Mouse (Mus musculus): ENCODE results near the gene Kxd1. TPM values are rescaled to one million over a fixed set of nuclear protein-coding genes. Genes with fewer than 3 reads are reported as not detected.

The Kxd1 gene
- total and polyA plus RNA-seq, 2 experiments from 2014 or later = 36.3 to 53.1 TPM

DNA sequence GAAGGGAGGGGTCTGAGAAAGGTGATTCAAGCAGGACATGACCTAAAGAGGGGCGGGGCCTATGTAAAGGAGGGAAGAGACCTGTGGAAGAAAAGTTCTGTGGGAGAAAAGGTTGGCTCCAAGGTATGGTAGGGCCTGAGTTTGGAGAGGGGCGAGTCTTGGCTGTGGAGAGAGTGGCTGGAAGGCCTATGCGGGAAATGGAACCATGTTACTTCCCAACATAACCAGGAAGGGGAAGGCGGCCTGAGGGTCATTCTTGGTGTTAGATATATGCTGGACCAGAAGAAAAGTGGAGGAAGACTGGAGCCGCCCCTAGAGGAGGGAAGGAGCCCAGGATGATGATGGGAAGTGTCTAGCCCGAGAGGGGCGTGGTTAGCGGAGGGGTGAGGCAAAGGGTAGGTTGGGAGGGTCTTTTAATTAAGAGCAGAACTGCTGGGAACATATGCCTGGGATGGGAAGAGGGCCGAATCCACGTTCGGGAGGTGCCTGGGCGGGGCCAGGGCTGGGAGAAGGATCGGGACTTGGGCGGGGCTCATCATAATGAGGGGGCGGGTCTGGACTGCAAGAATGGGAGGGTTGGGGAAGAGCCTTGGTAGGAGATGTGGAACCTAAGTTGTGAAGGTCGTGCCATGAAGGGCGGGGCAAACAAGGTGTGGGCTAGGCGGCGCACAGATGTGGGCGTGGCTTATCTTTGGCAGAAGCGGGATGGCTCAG lies 50.3 kb downstream of the Kxd1 start:
- Histone ChIP-seq H3K4me3 (ENCODE audit: low read depth, low read length) (peak overlapping the region; percentile 75), H3K36me3 (ENCODE audit: insufficient read depth, low read length) (no peaks in the 10 kb centered on the region), H3K9me3 (ENCODE audit: low read length) (no peaks in the 10 kb centered on the region), H3K27ac (ENCODE audit: low read depth, low read length) (no peak overlapping the region), H3K9ac (replicated peaks; ENCODE audit: low read length, poor library complexity, severe bottlenecking) (peak overlapping the region; percentile 81), H3K4me1 (ENCODE audit: insufficient read depth, low read length) (peaks cover 14% of the 10 kb centered on the region; the same call in 1 of the 2 replicates), H3K4me2 (ENCODE audit: low read depth, low read length, poor library complexity, severe bottlenecking) (peak overlapping the region; percentile 72), H3K27me3 (ENCODE audit: insufficient read depth, low read length) (no peaks in the 10 kb centered on the region)
- DNase-seq (ENCODE audit: low spot score) (no peak), ATAC-seq (ENCODE audit: low FRiP score) (peak; percentile 42)
- no peak for TF ChIP-seq CTCF (IDR thresholded peaks at IDR 0.05)
- WGBS = 6% methylated on average over 21 of the region's 21 CpGs

DNA sequence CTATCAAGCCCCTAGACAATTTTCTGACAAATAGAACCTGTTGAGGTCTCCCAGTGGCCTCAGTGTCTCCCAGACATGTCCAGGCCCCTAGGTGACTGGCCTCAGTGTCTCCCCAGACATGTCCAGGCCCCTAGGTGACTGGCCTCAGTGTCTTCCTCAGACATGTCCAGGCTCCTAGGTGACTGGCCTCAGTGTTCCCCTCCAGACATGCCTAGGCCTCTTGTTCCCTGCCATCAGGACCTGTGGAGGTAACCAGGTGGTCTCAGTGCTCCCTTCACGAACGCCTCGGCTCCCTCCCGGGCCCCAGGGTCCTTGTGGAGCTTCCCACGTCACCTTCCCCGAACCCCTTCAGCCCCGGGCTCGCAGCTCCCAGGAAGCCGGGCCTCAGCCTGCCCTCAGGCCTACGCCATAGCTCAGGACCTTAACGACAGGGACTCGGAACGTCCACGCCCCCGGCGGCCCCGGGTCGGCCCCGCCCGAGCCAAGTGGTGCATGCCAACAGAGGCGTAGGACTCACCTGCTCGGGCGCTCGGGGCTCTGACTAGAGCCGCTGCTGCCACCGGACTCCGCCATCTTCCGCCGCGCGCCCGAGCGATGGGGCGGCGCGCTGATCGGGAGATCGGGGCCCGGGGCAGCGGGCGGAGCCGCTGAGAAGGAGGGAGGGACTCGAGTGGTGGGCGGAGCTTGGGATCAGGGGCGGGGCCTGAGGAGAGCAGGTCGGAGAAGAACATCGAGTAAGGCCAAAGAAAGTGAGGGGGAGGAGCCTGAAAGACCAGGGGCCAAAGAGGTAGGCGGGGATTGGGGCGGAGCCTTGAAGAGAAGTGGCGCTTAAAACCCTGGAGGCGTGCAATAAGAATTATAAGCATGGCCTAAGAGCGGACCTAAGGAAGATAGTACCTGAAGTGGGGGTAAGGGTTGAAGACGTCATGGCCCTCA lies 51.2 kb downstream of the Kxd1 start, which contains the start of gene Klhl26:
Klhl26 (minus strand) TSS at position 636 of the 936 bp plus-strand sequence.
- under 1% methylated on average over 53 of the region's 53 CpGs for WGBS
- TF ChIP-seq CTCF (IDR thresholded peaks at IDR 0.05) = no peak
- peak; percentile 92 for DNase-seq (ENCODE audit: low spot score)
- Histone ChIP-seq H3K9ac (replicated peaks; ENCODE audit: low read length, poor library complexity, severe bottlenecking) (peak within 1 kb of the TSS; percentile 81), H3K4me3 (ENCODE audit: low read depth, low read length) (peak within 1 kb of the TSS; percentile 75), H3K4me2 (ENCODE audit: low read depth, low read length, poor library complexity, severe bottlenecking) (peak within 1 kb of the TSS; percentile 72), H3K27me3 (ENCODE audit: insufficient read depth, low read length) (no peaks in the 10 kb centered on the region), H3K4me1 (ENCODE audit: insufficient read depth, low read length) (peaks cover 14% of the 10 kb centered on the region; the same call in 1 of the 2 replicates), H3K36me3 (ENCODE audit: insufficient read depth, low read length) (no peaks in the 10 kb centered on the region), H3K27ac (ENCODE audit: low read depth, low read length) (peak within 1 kb of the TSS; percentile 38; the same call in 1 of the 2 replicates), H3K9me3 (ENCODE audit: low read length) (no peaks in the 10 kb centered on the region)
- peak; percentile 84 for ATAC-seq (ENCODE audit: low FRiP score)

DNA sequence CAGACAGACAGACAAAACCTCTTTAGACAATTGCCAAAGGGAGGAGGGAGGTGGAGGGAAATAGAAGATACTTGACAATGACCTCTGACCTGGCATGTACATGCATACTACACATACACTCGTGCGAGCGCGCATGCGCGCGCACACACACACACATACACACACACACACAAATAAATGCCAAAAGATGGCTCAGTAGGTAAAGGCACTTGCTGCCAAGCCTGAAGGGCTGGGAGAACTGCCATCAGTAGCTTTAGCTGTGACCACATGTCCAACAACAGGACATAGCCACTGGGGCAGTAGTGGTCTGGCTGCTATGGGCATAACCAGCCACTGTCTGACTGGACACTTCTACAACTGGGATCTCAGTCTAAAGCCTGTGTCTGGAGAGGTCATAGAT lies 55.9 kb downstream of the Kxd1 start:
- no peak for ATAC-seq (ENCODE audit: low FRiP score)
- 94% methylated on average over 7 of the region's 7 CpGs for WGBS
- no peak for TF ChIP-seq CTCF (IDR thresholded peaks at IDR 0.05)

DNA sequence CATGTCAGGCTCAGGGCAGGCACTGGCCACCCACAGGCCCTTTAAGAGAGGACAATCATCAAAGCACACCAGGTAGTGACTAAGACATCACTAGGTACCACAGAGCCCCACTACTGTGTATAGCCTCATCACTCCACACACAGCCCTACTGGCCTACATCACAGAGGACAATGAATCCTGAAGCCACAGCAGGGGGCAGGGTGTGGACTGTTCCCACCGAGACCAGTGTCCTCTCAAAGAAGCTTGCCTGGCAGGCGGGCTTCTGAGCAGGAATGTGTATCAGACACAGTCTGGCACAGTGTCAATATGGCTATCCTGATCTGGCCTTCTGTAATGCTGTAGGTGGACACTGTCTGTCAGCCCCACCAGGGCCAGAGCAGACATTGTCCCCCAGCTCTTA lies 57.8 kb downstream of the Kxd1 start:
- ATAC-seq (ENCODE audit: low FRiP score) (no peak), DNase-seq (ENCODE audit: low spot score) (no peak)
- WGBS = 52% methylated on average over 2 of the region's 2 CpGs
- Histone ChIP-seq H3K4me3 (ENCODE audit: low read depth, low read length) (no peak overlapping the region), H3K9ac (replicated peaks; ENCODE audit: low read length, poor library complexity, severe bottlenecking) (no peak overlapping the region), H3K9me3 (ENCODE audit: low read length) (no peaks in the 10 kb centered on the region), H3K27me3 (ENCODE audit: insufficient read depth, low read length) (no peaks in the 10 kb centered on the region), H3K4me2 (ENCODE audit: low read depth, low read length, poor library complexity, severe bottlenecking) (no peak overlapping the region), H3K27ac (ENCODE audit: low read depth, low read length) (peak overlapping the region; percentile 0; the same call in 1 of the 2 replicates), H3K36me3 (ENCODE audit: insufficient read depth, low read length) (no peaks in the 10 kb centered on the region), H3K4me1 (ENCODE audit: insufficient read depth, low read length) (no peaks in the 10 kb centered on the region)
- no peak for TF ChIP-seq CTCF (IDR thresholded peaks at IDR 0.05)

More for the DNA sequence above, 55.9 kb downstream of the Kxd1 start:
- H3K27me3 ChIP-seq (ENCODE audit: insufficient read depth, low read length) = no peaks in the 10 kb centered on the region
- no peaks in the 10 kb centered on the region for H3K36me3 ChIP-seq (ENCODE audit: insufficient read depth, low read length)
- no peak overlapping the region for H3K9ac ChIP-seq (replicated peaks; ENCODE audit: low read length, poor library complexity, severe bottlenecking)
- H3K4me2 ChIP-seq (ENCODE audit: low read depth, low read length, poor library complexity, severe bottlenecking) = no peak overlapping the region
- no peak for DNase-seq (ENCODE audit: low spot score)
- no peaks in the 10 kb centered on the region for H3K9me3 ChIP-seq (ENCODE audit: low read length)
- peaks cover 8% of the 10 kb centered on the region; the same call in 1 of the 2 replicates for H3K4me1 ChIP-seq (ENCODE audit: insufficient read depth, low read length)
- no peak overlapping the region for H3K4me3 ChIP-seq (ENCODE audit: low read depth, low read length)
- H3K27ac ChIP-seq (ENCODE audit: low read depth, low read length) = no peak overlapping the region

DNA sequence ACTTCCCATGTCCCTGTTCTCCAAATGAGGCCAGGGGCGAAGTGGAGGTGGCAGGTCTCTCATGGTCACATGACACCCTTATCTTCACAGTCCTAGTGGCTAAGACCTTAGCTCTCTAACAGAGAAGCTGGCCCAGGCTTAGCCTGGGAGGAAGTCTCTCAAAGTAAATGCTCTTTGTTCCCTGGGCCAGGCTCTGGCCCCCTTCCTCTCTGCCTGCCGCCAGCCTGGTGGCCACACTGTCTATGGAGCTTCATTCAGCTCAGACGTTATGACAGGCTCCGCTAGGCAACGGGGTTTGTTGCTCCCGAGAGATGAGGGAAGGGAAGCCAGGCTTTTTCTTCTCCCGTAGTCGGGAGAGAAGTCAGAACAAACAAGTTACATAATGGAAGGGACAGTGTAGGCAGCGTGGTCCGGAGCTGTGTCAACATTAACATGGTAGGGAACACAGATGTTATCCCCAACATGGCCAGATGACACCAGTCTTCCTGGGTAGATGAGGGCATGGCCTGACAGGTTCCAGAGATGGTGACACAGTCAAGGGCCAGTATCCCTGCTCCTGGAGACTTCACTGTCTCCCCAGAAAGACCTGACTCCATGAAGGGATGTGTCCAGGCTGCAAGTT lies 58.4 kb downstream of the Kxd1 start:
- Histone ChIP-seq H3K27me3 (ENCODE audit: insufficient read depth, low read length) (no peaks in the 10 kb centered on the region), H3K4me2 (ENCODE audit: low read depth, low read length, poor library complexity, severe bottlenecking) (no peak overlapping the region), H3K36me3 (ENCODE audit: insufficient read depth, low read length) (no peaks in the 10 kb centered on the region), H3K4me1 (ENCODE audit: insufficient read depth, low read length) (no peaks in the 10 kb centered on the region), H3K4me3 (ENCODE audit: low read depth, low read length) (no peak overlapping the region), H3K9ac (replicated peaks; ENCODE audit: low read length, poor library complexity, severe bottlenecking) (no peak overlapping the region), H3K27ac (ENCODE audit: low read depth, low read length) (peak overlapping the region; percentile 0; the same call in 1 of the 2 replicates), H3K9me3 (ENCODE audit: low read length) (no peaks in the 10 kb centered on the region)
- WGBS = 49% methylated on average over 10 of the region's 10 CpGs
- peak; percentile 56 for DNase-seq (ENCODE audit: low spot score)
- no peak for TF ChIP-seq CTCF (IDR thresholded peaks at IDR 0.05)
- peak; percentile 36; the same call in 1 of the 2 replicates for ATAC-seq (ENCODE audit: low FRiP score)
